Mouse (Mus musculus): Measurements from ENCODE around the gene Plcl2.

Gene Plcl2

GRCm38 (mm10) chr17:50509251-50510104, at the start of gene Plcl2:
Plcl2 (plus strand) TSS chr17:50509403.
- peak; percentile 97 for DNase-seq

GRCm38 (mm10) chr17:50460301-50460700, 48.9 kb upstream of the Plcl2 start:
- DNase-seq, result peak; percentile 22

GRCm38 (mm10) chr17:50467438-50467837, 41.8 kb upstream of the Plcl2 start:
- DNase-seq, result peak; percentile 17

GRCm38 (mm10) chr17:50469126-50469525, 40.1 kb upstream of the Plcl2 start:
- DNase-seq, result peak; percentile 83

GRCm38 (mm10) chr17:50469543-50470431, 39.4 kb upstream of the Plcl2 start:
- DNase-seq, result peak; percentile 94

- peak; percentile 97 for DNase-seq
These were observed 38.6 kb upstream of the Plcl2 start for GRCm38 (mm10) chr17:50470432-50471078.

- DNase-seq, result peak; percentile 96
These were observed 38.0 kb upstream of the Plcl2 start for GRCm38 (mm10) chr17:50471230-50471629.

GRCm38 (mm10) chr17:50477277-50477676, 31.9 kb upstream of the Plcl2 start:
- no peak for DNase-seq

- no peak for DNase-seq
These were observed 28.3 kb upstream of the Plcl2 start for GRCm38 (mm10) chr17:50480867-50481266.

- peak; percentile 73 for DNase-seq
These were observed 25.5 kb upstream of the Plcl2 start for GRCm38 (mm10) chr17:50483700-50484099.

GRCm38 (mm10) chr17:50484981-50485380, 24.2 kb upstream of the Plcl2 start:
- no peak for DNase-seq

- DNase-seq, result peak; percentile 86
These were observed 22.1 kb upstream of the Plcl2 start for GRCm38 (mm10) chr17:50487058-50487618.

GRCm38 (mm10) chr17:50487670-50488069, 21.5 kb upstream of the Plcl2 start:
- peak; percentile 12 for DNase-seq

- peak; percentile 72 for DNase-seq
These were observed 20.8 kb upstream of the Plcl2 start for GRCm38 (mm10) chr17:50488406-50488805.

GRCm38 (mm10) chr17:50488895-50489294, 20.3 kb upstream of the Plcl2 start:
- peak; percentile 13 for DNase-seq

GRCm38 (mm10) chr17:50490644-50491430, 18.4 kb upstream of the Plcl2 start:
- peak; percentile 79 for DNase-seq

GRCm38 (mm10) chr17:50491496-50491895, 17.7 kb upstream of the Plcl2 start:
- peak; percentile 94 for DNase-seq

GRCm38 (mm10) chr17:50495216-50495889, 13.8 kb upstream of the Plcl2 start:
- peak; percentile 48 for DNase-seq

- DNase-seq, result peak; percentile 27
These were observed 11.0 kb upstream of the Plcl2 start for GRCm38 (mm10) chr17:50498062-50498697.

- DNase-seq, result peak; percentile 92
These were observed 10.0 kb upstream of the Plcl2 start for GRCm38 (mm10) chr17:50499091-50499790.
